Mouse (Mus musculus) bone marrow macrophage, adult 2 months (primary cell): ENCODE measurements around the gene Stag1.

Source experiments
- CTCF ChIP-seq: IDR thresholded peaks from 2 replicates; pipeline ENCODE4 v1.5.1; 2012; ENCODE audit warnings: low read depth, mild to moderate bottlenecking, low read length, moderate library complexity
- POLR2A ChIP-seq: IDR thresholded peaks from 2 replicates; pipeline ENCODE4 v1.6.1; 2012; ENCODE audit warnings: mild to moderate bottlenecking, low read depth, low read length, borderline replicate concordance

- TF ChIP-seq CTCF = no peak
- TF ChIP-seq POLR2A = no peak
Observed at GRCm38 (mm10) chr9:100590462-100590861, 7.1 kb upstream of the Stag1 start.
